Mouse (Mus musculus): Measurements from ENCODE around the gene Aftph. TPM values are rescaled to one million over a fixed set of nuclear protein-coding genes. Genes with fewer than 3 reads are reported as not detected.

Gene Aftph
- polyA plus RNA-seq, 1 experiment from 2014 or later: 33.2 TPM

- DNase-seq (ENCODE audit: low spot score) (peak; percentile 94), ATAC-seq (replicated peaks; ENCODE audit: low FRiP score) (peak; percentile 96)
- no peaks in the 10 kb centered on the region for H3K27me3 ChIP-seq (ENCODE audit: control insufficient read depth, insufficient read depth, low read length)
- no peaks in the 10 kb centered on the region for H3K9me3 ChIP-seq (ENCODE audit: control insufficient read depth, low read length)
- peak overlapping the region; percentile 43 for H3K4me2 ChIP-seq (ENCODE audit: low read depth, low read length, severe bottlenecking)
- H3K9ac ChIP-seq (ENCODE audit: low read length): peak overlapping the region; percentile 47; the same call in 1 of the 2 replicates
- WGBS: 2% methylated on average over 11 of the region's 11 CpGs
- peaks cover 22% of the 10 kb centered on the region for H3K4me1 ChIP-seq (replicated peaks; ENCODE audit: control insufficient read depth, insufficient read depth, low read length)
- H3K27ac ChIP-seq (ENCODE audit: low read depth, low read length): peak overlapping the region; percentile 85
- H3K4me3 ChIP-seq (ENCODE audit: low read depth, low read length): 0 out of 2 replicates have a peak overlapping the region, but pooled peaks have one; percentile 5
- H3K36me3 ChIP-seq (ENCODE audit: control insufficient read depth, insufficient read depth, low read length): no peaks in the 10 kb centered on the region
Measured at GRCm38 (mm10) chr11:20639918-20640447, 101.4 kb downstream of the Aftph start.

- Histone ChIP-seq H3K4me1 (replicated peaks; ENCODE audit: control insufficient read depth, insufficient read depth, low read length) (peaks cover 21% of the 10 kb centered on the region), H3K9ac (ENCODE audit: low read length) (no peak overlapping the region), H3K9me3 (ENCODE audit: control insufficient read depth, low read length) (no peaks in the 10 kb centered on the region), H3K4me3 (ENCODE audit: low read depth, low read length) (no peak overlapping the region), H3K27ac (ENCODE audit: low read depth, low read length) (no peak overlapping the region), H3K27me3 (ENCODE audit: control insufficient read depth, insufficient read depth, low read length) (no peaks in the 10 kb centered on the region), H3K36me3 (ENCODE audit: control insufficient read depth, insufficient read depth, low read length) (no peaks in the 10 kb centered on the region), H3K4me2 (ENCODE audit: low read depth, low read length, severe bottlenecking) (no peak overlapping the region)
- WGBS: 29% methylated on average over 3 of the region's 3 CpGs
- DNase-seq (ENCODE audit: low spot score) (peak; percentile 87), ATAC-seq (replicated peaks; ENCODE audit: low FRiP score) (no peak)
Measured at GRCm38 (mm10) chr11:20638841-20639240, 102.5 kb downstream of the Aftph start.

GRCm38 (mm10) chr11:20637060-20637459, 104.3 kb downstream of the Aftph start:
- DNase-seq (ENCODE audit: low spot score) (no peak), ATAC-seq (replicated peaks; ENCODE audit: low FRiP score) (no peak)
- H3K36me3 ChIP-seq (ENCODE audit: control insufficient read depth, insufficient read depth, low read length): no peaks in the 10 kb centered on the region
- H3K9me3 ChIP-seq (ENCODE audit: control insufficient read depth, low read length): no peaks in the 10 kb centered on the region
- peaks cover 28% of the 10 kb centered on the region for H3K4me1 ChIP-seq (replicated peaks; ENCODE audit: control insufficient read depth, insufficient read depth, low read length)
- no peak overlapping the region for H3K9ac ChIP-seq (ENCODE audit: low read length)
- no peak overlapping the region for H3K27ac ChIP-seq (ENCODE audit: low read depth, low read length)
- H3K4me2 ChIP-seq (ENCODE audit: low read depth, low read length, severe bottlenecking): no peak overlapping the region
- no peak overlapping the region for H3K4me3 ChIP-seq (ENCODE audit: low read depth, low read length)
- no peaks in the 10 kb centered on the region for H3K27me3 ChIP-seq (ENCODE audit: control insufficient read depth, insufficient read depth, low read length)

- Histone ChIP-seq H3K4me1 (replicated peaks; ENCODE audit: control insufficient read depth, insufficient read depth, low read length) (peaks cover 28% of the 10 kb centered on the region), H3K9me3 (ENCODE audit: control insufficient read depth, low read length) (no peaks in the 10 kb centered on the region), H3K27me3 (ENCODE audit: control insufficient read depth, insufficient read depth, low read length) (no peaks in the 10 kb centered on the region), H3K9ac (ENCODE audit: low read length) (no peak overlapping the region), H3K36me3 (ENCODE audit: control insufficient read depth, insufficient read depth, low read length) (no peaks in the 10 kb centered on the region), H3K4me3 (ENCODE audit: low read depth, low read length) (no peak overlapping the region), H3K27ac (ENCODE audit: low read depth, low read length) (no peak overlapping the region), H3K4me2 (ENCODE audit: low read depth, low read length, severe bottlenecking) (no peak overlapping the region)
- ATAC-seq (replicated peaks; ENCODE audit: low FRiP score) (no peak), DNase-seq (ENCODE audit: low spot score) (no peak)
- whole genome bisulfite sequencing: 45% methylated on average over 4 of the region's 4 CpGs
Measured at GRCm38 (mm10) chr11:20636114-20636513, 105.3 kb downstream of the Aftph start.

- ATAC-seq (replicated peaks; ENCODE audit: low FRiP score): no peak
- H3K4me1 ChIP-seq (replicated peaks; ENCODE audit: control insufficient read depth, insufficient read depth, low read length): peaks cover 24% of the 10 kb centered on the region
- H3K36me3 ChIP-seq (ENCODE audit: control insufficient read depth, insufficient read depth, low read length): no peaks in the 10 kb centered on the region
- no peak overlapping the region for H3K9ac ChIP-seq (ENCODE audit: low read length)
- H3K27me3 ChIP-seq (ENCODE audit: control insufficient read depth, insufficient read depth, low read length): no peaks in the 10 kb centered on the region
- DNase-seq (ENCODE audit: low spot score): no peak
- H3K9me3 ChIP-seq (ENCODE audit: control insufficient read depth, low read length): no peaks in the 10 kb centered on the region
- 0 out of 2 replicates have a peak overlapping the region, but pooled peaks have one; percentile 28 for H3K27ac ChIP-seq (ENCODE audit: low read depth, low read length)
- no peak overlapping the region for H3K4me3 ChIP-seq (ENCODE audit: low read depth, low read length)
- 15% methylated on average over 6 of the region's 6 CpGs for WGBS
- H3K4me2 ChIP-seq (ENCODE audit: low read depth, low read length, severe bottlenecking): peak overlapping the region; percentile 29; the same call in 1 of the 2 replicates
Measured at GRCm38 (mm10) chr11:20635646-20636045, 105.7 kb downstream of the Aftph start.

Other genes starting within 250 kb of the Aftph start
- 26.5 and 29.4 TPM in 2 replicates for gene Sertad2, start 198.3 kb downstream of the Aftph start, polyA plus RNA-seq (2014; fragmentation: Nextera tagmentation; extraction: Ambion mirVana)
- gene Lgalsl, start 89.5 kb upstream of the Aftph start, polyA plus RNA-seq (2014; fragmentation: Nextera tagmentation; extraction: Ambion mirVana): 28.6 and 28.8 TPM in 2 replicates